Mouse (Mus musculus) forebrain, embryonic 16.5 days (tissue): ENCODE measurements at regions not wholly inside any gene's neighbourhood (a gene's known extent, or its start where the extent isn't known, plus 50 kb on each side); places are given as distances from the start of the nearest gene placed in this dataset.

Experiments
- ATAC-seq: fragments of 200-750 bp; cut with Nextera tagmentation; 2 replicates; pipeline ENCODE4 v1.8.0; 2017; ENCODE audit warnings: mild to moderate bottlenecking, moderate library complexity
- H3K27ac ChIP-seq: fragments of 300-500 bp; sonication (generic); 2 replicates; pipeline ENCODE4 v1.5.1; 2014; ENCODE audit warnings: low read length, control low read depth
- H3K27me3 ChIP-seq: fragments of 300-500 bp; sonication (generic); replicated peaks from 2 replicates; pipeline ENCODE4 v1.6.1; 2014; ENCODE audit warnings: low read length; ENCODE audit not compliant: control insufficient read depth, insufficient read depth
- H3K36me3 ChIP-seq: fragments of 300-500 bp; sonication (generic); 2 replicates; pipeline ENCODE4 v1.6.1; 2014; ENCODE audit not compliant: control insufficient read depth, insufficient read depth
- H3K4me1 ChIP-seq: fragments of 300-500 bp; sonication (generic); replicated peaks from 2 replicates; pipeline ENCODE4 v1.6.1; 2014; ENCODE audit warnings: low read length; ENCODE audit not compliant: control insufficient read depth, insufficient read depth
- H3K4me2 ChIP-seq: fragments of 300-500 bp; sonication (generic); 2 replicates; pipeline ENCODE4 v1.6.1; 2014; ENCODE audit warnings: mild to moderate bottlenecking, low read length, control low read depth
- H3K4me3 ChIP-seq: fragments of 300-500 bp; sonication (generic); replicated peaks from 2 replicates; pipeline ENCODE4 v1.5.1; 2014; ENCODE audit warnings: mild to moderate bottlenecking, low read length, control low read depth
- H3K9ac ChIP-seq: fragments of 300-500 bp; sonication (generic); replicated peaks from 2 replicates; pipeline ENCODE4 v1.6.1; 2014; ENCODE audit warnings: low read depth, low read length, control low read depth
- H3K9me3 ChIP-seq: fragments of 300-500 bp; sonication (generic); 2 replicates; pipeline ENCODE4 v1.6.1; 2016; ENCODE audit warnings: low read length; ENCODE audit not compliant: control insufficient read depth
- WGBS: fragments of 180-500 bp; shearing (Covaris S2); extraction: QIAGEN DNeasy Blood & Tissue Kit; methylation state at CpG from one replicate; pipeline ENCODE4 v1.1.7; 2014; 5-methylcytosine and 5-hydroxymethylcytosine counted together

DNA sequence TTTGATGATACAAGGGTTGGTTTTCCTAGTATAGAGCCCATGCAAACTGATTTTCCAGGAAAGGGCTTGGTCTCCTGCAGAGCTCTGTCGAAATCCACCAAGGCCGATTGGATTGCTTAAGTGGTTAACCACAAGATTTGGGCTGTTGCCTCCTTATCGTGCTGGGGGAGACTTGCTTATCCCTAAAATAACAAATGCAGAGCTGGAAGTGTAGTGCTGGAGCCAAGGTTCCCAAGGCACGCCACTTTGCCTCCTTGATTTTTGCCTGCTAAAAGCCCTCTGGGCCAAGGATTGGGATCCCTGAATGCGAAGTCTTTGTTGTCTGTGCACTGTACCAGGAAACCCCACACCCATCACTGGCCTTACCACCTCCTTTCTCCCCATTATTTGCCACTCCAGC is 52.8 kb upstream of the Tmem178 start:
- Histone ChIP-seq H3K4me1 (peaks cover 8% of the 10 kb centered on the region), H3K4me2 (no peak overlapping the region), H3K27me3 (no peaks in the 10 kb centered on the region), H3K9me3 (no peaks in the 10 kb centered on the region), H3K27ac (no peak overlapping the region), H3K36me3 (no peaks in the 10 kb centered on the region), H3K9ac (no peak overlapping the region), H3K4me3 (no peak overlapping the region)
- ATAC-seq, result no peak
- 76% methylated on average over 5 of the region's 5 CpGs for WGBS

DNA sequence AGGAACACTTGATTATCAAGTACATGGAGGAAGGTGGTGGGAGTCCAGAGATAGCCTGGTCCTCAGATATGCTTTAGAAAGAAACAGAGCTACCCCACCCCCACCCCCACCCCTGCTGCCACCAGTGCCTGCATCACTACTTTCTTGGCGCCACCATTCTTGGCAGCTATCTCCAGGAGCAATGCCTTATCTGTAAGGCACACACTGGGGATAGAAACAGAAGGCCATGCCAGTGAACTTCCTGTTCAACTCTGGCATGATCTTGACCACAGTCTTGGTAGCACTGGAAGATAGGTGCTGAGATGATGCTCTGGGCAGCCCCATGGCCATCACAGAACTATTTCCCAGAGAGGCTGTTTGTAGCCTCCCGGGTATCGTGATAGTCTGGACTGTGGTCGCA is 55.3 kb upstream of the Tmem178 start:
- ATAC-seq, result no peak
- Histone ChIP-seq H3K4me2 (no peak overlapping the region), H3K9me3 (no peaks in the 10 kb centered on the region), H3K27ac (no peak overlapping the region), H3K27me3 (no peaks in the 10 kb centered on the region), H3K36me3 (no peaks in the 10 kb centered on the region), H3K4me3 (no peak overlapping the region), H3K4me1 (peaks cover 14% of the 10 kb centered on the region), H3K9ac (no peak overlapping the region)
- WGBS, result 97% methylated on average over 4 of the region's 4 CpGs

DNA sequence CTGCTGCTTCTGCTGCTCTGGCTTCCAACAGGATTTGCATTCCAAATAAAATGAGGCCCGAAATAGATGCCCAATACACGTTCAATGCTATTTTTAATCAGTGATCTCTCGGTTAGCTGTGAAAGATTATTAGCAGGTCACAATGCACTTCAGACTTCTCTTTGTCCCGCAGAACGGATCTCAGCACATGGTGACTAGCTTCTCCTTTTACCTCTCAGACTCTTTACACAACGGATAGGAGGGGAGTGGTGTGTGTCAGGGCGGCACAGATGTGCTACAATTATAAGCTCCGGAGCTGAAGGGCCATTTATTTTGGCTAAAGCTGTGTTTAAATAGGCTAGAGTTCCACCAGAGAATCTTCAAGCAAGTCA is 56.7 kb upstream of the Tmem178 start:
- H3K4me1 ChIP-seq, result peaks cover 14% of the 10 kb centered on the region
- H3K4me3 ChIP-seq, result no peak overlapping the region
- H3K27me3 ChIP-seq, result no peaks in the 10 kb centered on the region
- peak overlapping the region; percentile 14; the same call in 1 of the 2 replicates for H3K4me2 ChIP-seq
- no peaks in the 10 kb centered on the region for H3K9me3 ChIP-seq
- peak; percentile 39 for ATAC-seq
- H3K36me3 ChIP-seq, result no peaks in the 10 kb centered on the region
- H3K9ac ChIP-seq, result no peak overlapping the region
- peak overlapping the region; percentile 33; the same call in 1 of the 2 replicates for H3K27ac ChIP-seq
- WGBS, result 4% methylated on average over 8 of the region's 8 CpGs

GRCm38 (mm10) chr17:80887021-80887748 is 57.2 kb upstream of the Tmem178 start:
- Histone ChIP-seq H3K4me1 (peaks cover 14% of the 10 kb centered on the region), H3K4me3 (no peak overlapping the region), H3K9ac (no peak overlapping the region), H3K4me2 (peak overlapping the region; percentile 14), H3K27me3 (no peaks in the 10 kb centered on the region), H3K27ac (peak overlapping the region; percentile 77), H3K9me3 (no peaks in the 10 kb centered on the region), H3K36me3 (no peaks in the 10 kb centered on the region)
- WGBS, result 3% methylated on average over 18 of the region's 18 CpGs
- peak; percentile 76 for ATAC-seq

- no peaks in the 10 kb centered on the region for H3K36me3 ChIP-seq
- no peak overlapping the region for H3K9ac ChIP-seq
- no peak for ATAC-seq
- H3K4me1 ChIP-seq, result peaks cover 14% of the 10 kb centered on the region
- H3K4me2 ChIP-seq, result no peak overlapping the region
- H3K27me3 ChIP-seq, result no peaks in the 10 kb centered on the region
- WGBS, result 78% methylated on average over 3 of the region's 3 CpGs
- no peak overlapping the region for H3K4me3 ChIP-seq
- H3K27ac ChIP-seq, result 0 out of 2 replicates have a peak overlapping the region, but pooled peaks have one; percentile 15
- H3K9me3 ChIP-seq, result no peaks in the 10 kb centered on the region
Measured at GRCm38 (mm10) chr17:80886211-80886701, 58.2 kb upstream of the Tmem178 start.

DNA sequence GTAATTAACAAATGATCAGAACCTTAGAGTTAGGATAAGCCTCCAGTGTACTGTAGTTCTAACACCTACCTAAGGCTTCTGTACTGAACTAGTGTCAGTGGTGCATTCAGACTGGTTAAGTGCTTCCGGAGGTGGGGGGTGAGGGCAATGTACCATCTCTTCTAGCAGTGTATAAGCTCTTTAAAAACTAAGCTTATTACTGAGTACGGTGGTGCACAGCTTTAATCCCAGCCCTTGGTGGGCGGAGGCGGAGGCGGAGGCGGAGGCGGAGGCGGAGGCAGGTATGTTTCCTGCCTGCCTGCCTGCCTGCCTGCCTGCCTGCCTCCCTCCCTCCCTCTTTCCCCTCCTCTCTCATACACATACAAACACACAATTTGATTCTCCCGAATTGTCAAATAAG is 58.7 kb upstream of the Tmem178 start:
- Histone ChIP-seq H3K27ac (no peak overlapping the region), H3K9me3 (no peaks in the 10 kb centered on the region), H3K36me3 (no peaks in the 10 kb centered on the region), H3K4me1 (peaks cover 14% of the 10 kb centered on the region), H3K27me3 (no peaks in the 10 kb centered on the region), H3K9ac (no peak overlapping the region), H3K4me3 (no peak overlapping the region), H3K4me2 (no peak overlapping the region)
- no peak for ATAC-seq
- WGBS, result 81% methylated on average over 9 of the region's 9 CpGs

DNA sequence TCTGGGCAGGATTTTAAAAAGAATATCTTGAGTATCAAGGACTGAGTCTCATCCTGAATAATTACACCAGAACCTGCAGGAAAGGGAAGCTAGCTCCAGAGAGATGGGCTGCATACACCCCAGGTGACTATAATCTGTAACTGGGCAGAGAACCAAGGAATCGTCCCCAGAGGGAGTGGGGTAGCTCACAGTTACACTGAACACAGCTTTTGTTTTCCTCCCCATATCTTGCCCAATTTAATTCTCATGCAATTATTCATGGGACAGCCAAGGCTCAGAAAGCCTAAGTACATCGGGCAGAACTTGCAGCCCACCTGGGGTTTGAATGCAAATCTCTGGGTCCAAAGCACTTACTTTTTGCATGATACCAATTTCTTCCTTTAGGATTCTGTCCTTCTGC is 59.5 kb upstream of the Tmem178 start:
- Histone ChIP-seq H3K4me3 (no peak overlapping the region), H3K4me2 (no peak overlapping the region), H3K27ac (no peak overlapping the region), H3K9me3 (no peaks in the 10 kb centered on the region), H3K36me3 (no peaks in the 10 kb centered on the region), H3K27me3 (no peaks in the 10 kb centered on the region), H3K4me1 (peaks cover 14% of the 10 kb centered on the region), H3K9ac (no peak overlapping the region)
- WGBS, result 18% methylated on average over 2 of the region's 2 CpGs
- ATAC-seq, result no peak

- Histone ChIP-seq H3K4me2 (no peak overlapping the region), H3K9ac (no peak overlapping the region), H3K9me3 (no peaks in the 10 kb centered on the region), H3K4me3 (no peak overlapping the region), H3K27me3 (no peaks in the 10 kb centered on the region), H3K36me3 (no peaks in the 10 kb centered on the region), H3K4me1 (peaks cover 12% of the 10 kb centered on the region), H3K27ac (no peak overlapping the region)
- 96% methylated on average over 3 of the region's 3 CpGs for WGBS
- ATAC-seq, result no peak
Measured at GRCm38 (mm10) chr17:80882476-80882875, 62.0 kb upstream of the Tmem178 start.

- no peaks in the 10 kb centered on the region for H3K36me3 ChIP-seq
- H3K9me3 ChIP-seq, result no peaks in the 10 kb centered on the region
- H3K27me3 ChIP-seq, result no peaks in the 10 kb centered on the region
- H3K27ac ChIP-seq, result no peak overlapping the region
- no peak overlapping the region for H3K4me3 ChIP-seq
- no peak overlapping the region for H3K9ac ChIP-seq
- no peak for ATAC-seq
- 79% methylated on average over 4 of the region's 4 CpGs for WGBS
- peaks cover 6% of the 10 kb centered on the region for H3K4me1 ChIP-seq
- no peak overlapping the region for H3K4me2 ChIP-seq
Measured at GRCm38 (mm10) chr17:80880325-80880724, 64.1 kb upstream of the Tmem178 start.
